Mouse (Mus musculus) inflammation-experienced regulatory T-cells, adult 6 months (primary cell): ENCODE data around the gene Klhdc3. TPM values are rescaled to one million over a fixed set of nuclear protein-coding genes. Genes with fewer than 3 reads are reported as not detected.

ENCODE experiments used
- polyA plus RNA-seq, 3 experiments: library from polyadenylated mRNA; unstranded; fragments of 100-300 nt; shearing (Covaris generic); gene quantifications; one replicate each; pipeline ENCODE4 v1.2.1; 2017

The Klhdc3 gene
- polyA plus RNA-seq, 3 experiments from 2014 or later = 20.7 to 22.4 (median 21.7) TPM

Other genes with a start within 250 kb of the Klhdc3 start
- not detected for gene Slc22a7, start 242.5 kb downstream of the Klhdc3 start, polyA plus RNA-seq
- gene Ttbk1, start 193.2 kb downstream of the Klhdc3 start, polyA plus RNA-seq = 1 to 10 TPM in 1 of 3 experiments, under 1 TPM in 2; 0.57 to 1.2 (median 0.58) TPM
- 10 to 100 TPM in 1 of 3 experiments, 1 to 10 TPM in 2; 4.6 to 17.6 (median 6.8) TPM for gene Dnph1, start 184.2 kb downstream of the Klhdc3 start, polyA plus RNA-seq
- 1 to 10 TPM in 2 of 3 experiments, under 1 TPM in 1; 0.78 to 7.5 (median 3.1) TPM for gene Cul9, start 134.5 kb downstream of the Klhdc3 start, polyA plus RNA-seq
- gene Srf, start 124.7 kb downstream of the Klhdc3 start, polyA plus RNA-seq = 10 to 100 TPM in 1 of 3 experiments, 1 to 10 TPM in 2; 4.8 to 15.7 (median 7.7) TPM
- not detected for gene Ptk7, start 51.4 kb downstream of the Klhdc3 start, polyA plus RNA-seq
- 10 to 100 TPM in 1 of 3 experiments, 1 to 10 TPM in 2; 7.6 to 10.1 (median 9.1) TPM for gene Klc4, start 34.9 kb downstream of the Klhdc3 start, polyA plus RNA-seq
- 10 to 100 TPM; 59.1 to 81.9 (median 60.2) TPM for gene Mrpl2, start 34.7 kb downstream of the Klhdc3 start, polyA plus RNA-seq
- 1 to 10 TPM; 1.7 to 4.1 (median 2.5) TPM for gene Cul7, start 30.6 kb downstream of the Klhdc3 start, polyA plus RNA-seq
- gene Rrp36, start 6.6 kb downstream of the Klhdc3 start, polyA plus RNA-seq = 10 to 100 TPM; 47.3 to 50.7 (median 47.7) TPM
- gene Mea1, start 2.1 kb downstream of the Klhdc3 start, polyA plus RNA-seq = 100 to 1,000 TPM; 162 to 181 (median 163) TPM
- gene Ppp2r5d, start 24.2 kb upstream of the Klhdc3 start, polyA plus RNA-seq = 10 to 100 TPM; 23.2 to 25.5 (median 23.5) TPM
- 1 to 10 TPM; 3.1 to 4.8 (median 4.6) TPM for gene Pex6, start 30.5 kb upstream of the Klhdc3 start, polyA plus RNA-seq
- gene Gnmt, start 48.3 kb upstream of the Klhdc3 start, polyA plus RNA-seq = 1 to 10 TPM in 1 of 3 experiments, under 1 TPM in 2; 0.40 to 2.3 (median 0.72) TPM
- 10 to 100 TPM; 19.1 to 36.3 (median 27.8) TPM for gene Cnpy3, start 71.3 kb upstream of the Klhdc3 start, polyA plus RNA-seq
- gene Ptcra, start 82.8 kb upstream of the Klhdc3 start, polyA plus RNA-seq = under 1 TPM in 2 of 3 experiments, not detected in 1; 0.44 to 0.47 TPM
- gene 2310039H08Rik, start 91.7 kb upstream of the Klhdc3 start, polyA plus RNA-seq = 10 to 100 TPM; 16.4 to 17.9 (median 17.3) TPM
- gene Rpl7l1, start 101.8 kb upstream of the Klhdc3 start, polyA plus RNA-seq = 100 to 1,000 TPM; 120 to 149 (median 139) TPM
- 1 to 10 TPM; 7.6 to 9.2 (median 9.1) TPM for gene Bicral, start 177.6 kb upstream of the Klhdc3 start, polyA plus RNA-seq
- 10 to 100 TPM in 1 of 3 experiments, 1 to 10 TPM in 2; 9.6 to 10.5 (median 9.9) TPM for gene Tbcc, start 209.8 kb upstream of the Klhdc3 start, polyA plus RNA-seq
- gene Prph2, start 229.5 kb upstream of the Klhdc3 start, polyA plus RNA-seq = not detected